Mouse (Mus musculus) hindbrain, embryonic 10.5 days (tissue): ENCODE results near the gene Ppef1. TPM values are rescaled to one million over a fixed set of nuclear protein-coding genes. Genes with fewer than 3 reads are reported as not detected.

Experiments used
- DNase-seq: peaks from one replicate; pipeline ENCODE4 v3.0.0-alpha.2; 2017; ENCODE audit warnings: low spot score
- H3K27ac ChIP-seq: fragments of 300-500 bp; sonication (generic); 2 replicates; pipeline ENCODE4 v1.5.1; 2016; ENCODE audit warnings: mild to moderate bottlenecking, moderate library complexity
- H3K27me3 ChIP-seq: fragments of 300-500 bp; sonication (generic); 2 replicates; pipeline ENCODE4 v1.6.1; 2016; ENCODE audit warnings: mild to moderate bottlenecking; ENCODE audit not compliant: poor library complexity, insufficient read depth, severe bottlenecking
- H3K36me3 ChIP-seq: fragments of 300-500 bp; sonication (generic); 2 replicates; pipeline ENCODE4 v1.6.1; 2016; ENCODE audit warnings: mild to moderate bottlenecking, moderate library complexity
- H3K4me1 ChIP-seq: fragments of 300-500 bp; sonication (generic); replicated peaks from 2 replicates; pipeline ENCODE4 v1.6.1; 2016; ENCODE audit warnings: mild to moderate bottlenecking
- H3K4me3 ChIP-seq: fragments of 300-500 bp; sonication (generic); 2 replicates; pipeline ENCODE4 v1.5.1; 2016; ENCODE audit warnings: mild to moderate bottlenecking, moderate library complexity
- H3K9me3 ChIP-seq: fragments of 300-500 bp; sonication (generic); 2 replicates; pipeline ENCODE4 v1.6.1; 2016; ENCODE audit warnings: mild to moderate bottlenecking, moderate library complexity
- WGBS: fragments of 180-500 bp; shearing (Covaris S2); methylation state at CpG from one replicate; pipeline ENCODE4 v1.1.7; 2016; 5-methylcytosine and 5-hydroxymethylcytosine counted together
- polyA plus RNA-seq: library from polyadenylated mRNA; unstranded; fragments of >200 nt; fragmentation: Nextera tagmentation; extraction: Ambion mirVana; gene quantifications from 2 replicates; pipeline ENCODE4 v1.2.1, GENCODE M21; 2016

Gene Ppef1
- polyA plus RNA-seq, 1 experiment from 2014 or later: not detected

DNA sequence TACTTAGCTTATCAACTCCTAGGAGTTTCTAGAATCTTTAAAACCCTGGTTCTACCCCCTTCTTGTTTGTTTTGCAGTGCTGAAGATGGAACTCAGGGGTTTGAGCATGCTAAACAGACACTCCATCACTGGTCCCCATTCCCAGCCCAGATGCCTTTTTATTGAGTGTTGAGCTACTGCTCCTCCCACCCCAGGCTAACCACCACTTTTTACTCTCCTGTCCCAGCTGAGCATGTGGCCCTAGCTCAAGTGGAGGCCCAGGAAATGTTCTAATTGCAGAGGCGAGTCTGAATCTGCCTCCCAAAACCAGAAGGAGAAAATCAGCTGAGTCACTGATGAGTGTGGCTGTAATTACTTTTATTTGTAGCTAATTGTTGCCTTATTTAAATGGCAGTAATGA is 150.5 kb downstream of the Ppef1 start:
- Histone ChIP-seq H3K27me3 (peaks cover 72% of the 10 kb centered on the region), H3K4me3 (no peak overlapping the region), H3K27ac (no peak overlapping the region), H3K9me3 (no peaks in the 10 kb centered on the region), H3K4me1 (no peaks in the 10 kb centered on the region), H3K36me3 (0 out of 2 replicates have a peak, but pooled peaks cover 9% of the 10 kb centered on the region)
- WGBS: 87% methylated on average over 1 of the region's 1 CpGs
- no peak for DNase-seq

DNA sequence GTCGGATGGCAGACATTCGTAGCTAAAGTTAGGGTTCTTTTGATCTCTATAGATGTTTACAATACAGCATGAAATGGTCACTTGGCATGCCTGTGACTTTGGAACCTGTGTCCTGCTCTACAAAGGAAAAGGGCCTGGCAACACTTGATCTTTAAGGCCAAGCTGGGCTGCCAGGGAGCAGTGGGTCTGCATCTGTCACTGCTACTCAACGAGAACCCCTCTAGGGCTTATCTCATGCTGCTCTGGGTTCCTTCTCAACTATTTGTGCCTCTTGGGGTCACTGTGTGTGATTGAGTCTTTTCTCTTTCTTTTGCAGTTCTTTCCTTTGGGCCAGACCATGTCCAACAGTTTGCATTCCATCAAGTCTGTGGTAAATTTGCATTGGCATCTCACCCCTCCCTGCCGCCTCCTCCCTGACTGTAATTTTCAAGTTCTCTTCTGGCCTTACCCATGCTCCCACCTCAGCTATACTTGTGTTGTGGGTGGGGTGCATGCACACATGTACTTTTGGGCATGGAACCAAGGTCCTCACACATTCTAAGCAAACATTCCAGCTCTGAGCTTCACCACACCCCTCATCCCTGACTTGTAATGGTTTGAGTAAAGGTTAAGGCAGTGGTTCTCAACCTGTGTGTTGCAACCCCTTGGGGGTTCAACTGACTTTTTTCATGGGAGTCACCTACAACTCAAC is 151.3 kb downstream of the Ppef1 start:
- peaks cover 77% of the 10 kb centered on the region for H3K27me3 ChIP-seq
- 91% methylated on average over 4 of the region's 4 CpGs for WGBS
- H3K27ac ChIP-seq: no peak overlapping the region
- 0 out of 2 replicates have a peak, but pooled peaks cover 6% of the 10 kb centered on the region for H3K36me3 ChIP-seq
- no peak for DNase-seq
- H3K9me3 ChIP-seq: no peaks in the 10 kb centered on the region
- H3K4me1 ChIP-seq: no peaks in the 10 kb centered on the region
- H3K4me3 ChIP-seq: no peak overlapping the region

GRCm38 (mm10) chrX:160583589-160583988 is 152.0 kb downstream of the Ppef1 start:
- H3K9me3 ChIP-seq: no peaks in the 10 kb centered on the region
- WGBS: 81% methylated on average over 5 of the region's 5 CpGs
- H3K27me3 ChIP-seq: peaks cover 79% of the 10 kb centered on the region
- H3K36me3 ChIP-seq: peaks cover 8% of the 10 kb centered on the region; the same call in 1 of the 2 replicates
- no peak for DNase-seq
- H3K27ac ChIP-seq: no peak overlapping the region
- no peaks in the 10 kb centered on the region for H3K4me1 ChIP-seq
- no peak overlapping the region for H3K4me3 ChIP-seq

Other genes with a start within 250 kb of the Ppef1 start
- 16.4 and 16.5 TPM in 2 replicates for gene Phka2, start 233.6 kb downstream of the Ppef1 start, polyA plus RNA-seq
- gene Rs1, start 32.2 kb upstream of the Ppef1 start, polyA plus RNA-seq: 0.06 TPM in 1 of 2 replicates, not detected in the other
- 0.14 and 0.15 TPM in 2 replicates for gene Gja6, start 171.3 kb upstream of the Ppef1 start, polyA plus RNA-seq